Mouse (Mus musculus) mature B cell (primary cell): ENCODE measurements around the gene Olfr46.
"Not testable (repeated sequence)": the region's sequence is repeated elsewhere in the genome, so short reads cannot be mapped to it uniquely, and the experiment has no call there.

Experiments used
- in situ Hi-C: fragments of 300-500 bp; cut with MboI; formaldehyde crosslinking; loops from 2 replicates; pipeline ENCODE4 v1.14.3; 2019

Gene Olfr46

DNA sequence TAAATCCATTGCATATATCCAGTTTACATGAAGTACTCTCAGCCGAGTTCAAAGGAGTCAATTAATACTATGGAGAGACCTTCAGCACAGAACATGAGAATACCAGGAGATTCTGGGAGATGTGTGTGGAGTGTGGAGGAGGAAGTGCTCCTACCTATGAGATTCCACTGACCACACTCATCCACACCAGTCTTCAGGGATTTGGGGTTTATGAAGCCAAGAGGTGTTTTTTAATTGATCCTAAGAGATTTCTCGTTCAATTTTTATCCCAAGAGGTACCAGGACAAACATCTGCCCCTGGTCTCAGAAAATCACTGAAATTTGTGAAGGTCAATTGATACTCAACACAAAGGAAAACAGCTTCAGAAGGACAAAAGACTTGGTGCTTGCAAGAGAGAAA is at the start of gene Olfr46:
Olfr46 (plus strand) TSS at position 301 of the 400 bp plus-strand sequence.
- in situ Hi-C loops = not testable (repeated sequence)

DNA sequence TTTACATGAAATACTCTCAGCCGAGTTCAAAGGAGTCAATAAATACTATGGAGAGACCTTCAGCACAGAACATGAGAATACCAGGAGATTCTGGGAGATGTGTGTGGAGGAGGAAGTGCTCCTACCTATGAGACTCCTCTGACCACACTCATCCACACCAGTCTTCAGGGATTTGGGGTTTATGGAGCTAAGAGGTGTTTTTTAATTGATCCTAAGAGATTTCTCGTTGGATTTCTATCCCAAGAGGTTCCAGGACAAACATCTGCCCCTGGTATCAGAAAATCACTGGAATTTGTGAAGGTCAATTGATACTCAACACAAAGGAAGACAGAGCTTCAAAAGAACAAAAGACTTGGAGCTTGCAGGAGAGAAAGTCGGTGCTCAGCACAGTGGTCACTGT is 33.5 kb upstream of the Olfr46 start, which contains the start of gene Olfr538:
Olfr538 (plus strand) TSS at position 301 of the 400 bp plus-strand sequence.
- in situ Hi-C loops = no loop called here

- in situ Hi-C loops = not testable (repeated sequence)
Measured at GRCm38 (mm10) chr7:140628670-140629069, 27.6 kb downstream of the Olfr46 start, which contains the start of gene Olfr61. Gene Olfr61, plus strand, starts transcription at chr7:140628970.

DNA sequence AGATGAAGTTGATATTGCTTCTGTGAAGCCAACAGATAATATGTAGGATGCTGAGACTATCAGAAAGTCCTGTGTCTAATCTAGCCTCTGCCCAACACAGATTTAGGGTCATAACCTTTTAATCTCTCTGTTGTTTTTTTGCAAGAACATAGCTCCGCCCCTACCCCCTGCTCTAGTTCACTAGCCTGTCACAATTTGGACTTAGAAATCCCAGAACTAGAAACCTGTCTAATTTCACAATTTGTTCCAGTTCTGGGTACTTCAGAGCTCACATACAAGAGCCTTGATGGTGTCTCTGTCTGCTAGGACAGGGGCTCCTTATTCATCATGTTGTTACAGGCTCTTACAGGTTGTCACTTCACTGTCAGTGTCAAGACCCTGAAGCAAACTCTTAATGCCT is 29.5 kb downstream of the Olfr46 start:
- in situ Hi-C loops = no loop called here

- in situ Hi-C loops = no loop called here
Measured at GRCm38 (mm10) chr7:140646152-140646551, 45.1 kb downstream of the Olfr46 start, which contains the start of gene Olfr53. Gene Olfr53, plus strand, starts transcription at chr7:140646452.

DNA sequence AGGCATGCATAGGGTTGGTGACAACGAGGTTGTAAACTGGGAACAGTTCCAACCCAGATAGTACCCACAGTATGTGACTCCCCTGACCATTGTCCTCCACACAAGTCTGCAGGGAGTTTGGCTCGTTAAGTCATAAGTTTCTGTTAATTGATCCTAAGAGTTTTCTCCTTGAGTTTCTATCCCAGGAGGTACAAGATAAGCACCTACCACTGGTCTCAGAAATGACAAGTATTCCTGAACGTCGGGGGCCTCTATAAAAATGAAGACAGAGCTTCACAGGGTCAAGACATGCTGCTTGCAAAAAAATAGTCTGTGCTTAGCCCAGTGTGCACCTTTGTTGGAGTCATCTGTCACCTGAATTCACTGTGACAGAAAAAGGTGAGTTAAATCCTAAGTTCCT is 58.6 kb downstream of the Olfr46 start, which contains the start of gene Olfr539:
Olfr539 (plus strand) TSS at position 301 of the 400 bp plus-strand sequence.
- in situ Hi-C loops = no loop called here
